In the genomic region with DNA sequence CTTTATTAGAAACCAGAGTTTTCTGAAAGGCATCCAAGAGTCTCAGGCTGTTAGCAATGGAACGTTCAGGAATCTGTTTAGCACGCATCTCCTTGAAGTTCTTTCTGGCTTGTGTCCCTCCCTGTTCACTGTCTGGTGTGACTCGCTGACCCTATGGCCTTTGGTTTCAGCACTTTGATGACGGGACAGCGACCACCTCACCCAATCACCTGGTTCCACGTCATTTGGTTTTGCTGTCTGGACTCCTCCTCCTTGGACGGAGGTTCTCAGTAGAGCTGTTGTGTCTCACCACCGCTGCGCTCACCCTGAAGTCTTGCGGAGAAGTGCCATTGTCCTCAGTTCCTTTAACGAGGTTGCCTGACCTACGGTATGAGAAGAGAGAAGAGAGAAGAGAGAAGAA, we compare ENCODE assay signal across 9 mouse cellular contexts. TPM values are rescaled to one million over a fixed set of nuclear protein-coding genes. Genes with fewer than 3 reads are reported as not detected.
DNase-seq lines count a peak whose midpoint lies in the region; ATAC-seq lines count a peak whose summit lies in the region.
"Had no signal": no experiment of that assay in that cellular context is flagged by ENCODE, and none has a peak within 500 bp of the region (broad histone marks: within the 10 kb centered on the region; RNA-seq: fewer than 3 reads in every experiment).

No protein-coding gene starts in this region.

- peaks cover 78% of the 10 kb centered on the region for H3K27me3 ChIP-seq in megakaryocyte, embryonic 14.5 days (replicated peaks)
- H3K27me3 ChIP-seq in stomach, embryonic 16.5 days (ENCODE audit: control insufficient read depth, insufficient read depth, low read length), result peaks cover 32% of the 10 kb centered on the region

- H3K36me3 ChIP-seq in megakaryocyte, embryonic 14.5 days (replicated peaks; ENCODE audit: low read length), result no peaks in the 10 kb centered on the region
- H3K36me3 ChIP-seq in stomach, embryonic 16.5 days (ENCODE audit: control insufficient read depth, insufficient read depth, low read length), result no peaks in the 10 kb centered on the region

- ATAC-seq in megakaryocyte, adult 5-6 weeks (ENCODE audit: poor library complexity, severe bottlenecking), result no peak
- 0 out of 2 replicates have a peak, but pooled peaks have one; percentile 21 for ATAC-seq in stomach, embryonic 16.5 days (ENCODE audit: insufficient read depth, low FRiP score)

- H3K4me3 ChIP-seq in megakaryocyte, embryonic 14.5 days (replicated peaks), result peak overlapping the region; percentile 47
- H3K4me3 ChIP-seq in stomach, embryonic 16.5 days (replicated peaks; ENCODE audit: low read length), result no peak overlapping the region

- 5% methylated on average over 12 of the region's 12 CpGs for WGBS in stomach, embryonic 16.5 days

- H3K9me3 ChIP-seq in megakaryocyte, embryonic 14.5 days, result peaks cover 14% of the 10 kb centered on the region; the same call in 1 of the 2 replicates
- H3K9me3 ChIP-seq in stomach, embryonic 16.5 days (replicated peaks; ENCODE audit: control insufficient read depth, low read length), result no peaks in the 10 kb centered on the region

- 0 out of 2 replicates have a peak overlapping the region, but pooled peaks have one; percentile 6 for H3K4me2 ChIP-seq in stomach, embryonic 16.5 days (ENCODE audit: low read depth, low read length)

- H3K4me1 ChIP-seq in megakaryocyte, embryonic 14.5 days, result peaks cover 4% of the 10 kb centered on the region
- no peaks in the 10 kb centered on the region for H3K4me1 ChIP-seq in stomach, embryonic 16.5 days (ENCODE audit: control insufficient read depth, insufficient read depth, low read length)

- H3K27ac ChIP-seq in stomach, embryonic 16.5 days (ENCODE audit: low read length), result no peak overlapping the region

- DNase-seq in embryo, embryonic 10 days (ENCODE audit: low spot score), result peak; percentile 93
- DNase-seq in liver (peak; percentile 56), adipocyte (ENCODE audit: low spot score) (no peak)
- no peak for DNase-seq in B cell, adult 2 months

- H3K9ac ChIP-seq in stomach, embryonic 16.5 days (ENCODE audit: low read length), result no peak overlapping the region

RNA-seq across cellular contexts. Expression of a gene that starts 21.2 kb away (rescaled TPM):
- polyA plus RNA-seq in megakaryocyte, embryonic 14.5 days (2012; ENCODE audit: insufficient read depth, low replicate concordance), result not detected in 2 replicates
- total RNA-seq in megakaryocyte, adult 5-6 weeks (2015), result not detected in 2 replicates
- not detected in 2 replicates for total RNA-seq in megakaryocyte, adult 5-6 weeks (2017)
- polyA plus RNA-seq in stomach, embryonic 16.5 days (2015; fragmentation: Nextera tagmentation; extraction: Ambion mirVana), result not detected in 2 replicates
- polyA plus RNA-seq: liver, embryonic 16.5 days; spleen, adult 2 months had no signal

RNA-seq across cellular contexts. Expression of a gene that starts 21.4 kb away (rescaled TPM):
- 7.5 and 13.0 TPM in 2 replicates for polyA plus RNA-seq in megakaryocyte, embryonic 14.5 days (2012; ENCODE audit: insufficient read depth, low replicate concordance)
- 63.0 and 70.6 TPM in 2 replicates for total RNA-seq in megakaryocyte, adult 5-6 weeks (2015)
- total RNA-seq in megakaryocyte, adult 5-6 weeks (2017), result 80.5 and 83.1 TPM in 2 replicates
- polyA plus RNA-seq in stomach, embryonic 16.5 days (2015; fragmentation: Nextera tagmentation; extraction: Ambion mirVana), result 13.5 and 13.8 TPM in 2 replicates

Comparison
In these comparisons a context has a peak if more than half of its experiments do, and no peak if none do; other contexts are left out.
1. DNase-seq: peak in embryo, embryonic 10 days (single experiment) and liver (single experiment); none in adipocyte (single experiment) and B cell, adult 2 months (0 of 2).